In genomic region chr16:90624039-90624625, GRCm38 (mm10) we compare ENCODE assay signal across 7 mouse cellular contexts.
DNase-seq lines count a peak whose midpoint lies in the region; ATAC-seq lines count a peak whose summit lies in the region.

No protein-coding gene starts in this region.

- DNase-seq in ES-CJ7 (ENCODE audit: low read depth, low spot score) = peak; percentile 47
- DNase-seq in R1 (ENCODE audit: low read depth, low spot score) = peak; percentile 84
- peak; percentile 84 for DNase-seq in heart, postnatal 4 days
- peak; percentile 35 to 73 for DNase-seq in layer of hippocampus, postnatal 14 days (ENCODE audit: low spot score in 2 of 2)
- DNase-seq in mesoderm, embryonic 11.5 days (ENCODE audit: low read depth, low spot score) = peak; percentile 34
- DNase-seq in urinary bladder, postnatal 4 days (ENCODE audit: low spot score in 2 of 2) = peak; percentile 70 to 82

- 0 out of 2 replicates have a peak, but pooled peaks have one; percentile 6 for ATAC-seq in frontal cortex, adult (ENCODE audit: low TSS enrichment)

Comparison
In these comparisons a context has a peak if more than half of its experiments do, and no peak if none do; other contexts are left out.
1. Peak in every context shown above with its lines: DNase-seq and ATAC-seq.
2. DNase-seq: peak in every context shown above with its lines; median percentile 84 in R1; 84 in heart, postnatal 4 days; 76 in urinary bladder, postnatal 4 days; 54 in layer of hippocampus, postnatal 14 days; 47 in ES-CJ7; 34 in mesoderm, embryonic 11.5 days.